Mouse (Mus musculus) heart, postnatal 10 days (tissue): ENCODE measurements at regions not wholly inside any gene's neighbourhood (a gene's known extent, or its start where the extent isn't known, plus 50 kb on each side); places are given as distances from the start of the nearest gene placed in this dataset.

Experiments
- DNase-seq, 2 experiments: peaks; one replicate each; pipeline ENCODE4 v3.0.0; 2021
- intact Hi-C: fragments of 180-260 bp; cut with DNase I; formaldehyde crosslinking; loops from one replicate; pipeline ENCODE4 v1.15.1; 2025

- intact Hi-C loops, result no loop called here
- no peak for DNase-seq
Measured at GRCm38 (mm10) chr16:55471396-55471795, 173.6 kb upstream of the Zpld1 start.

GRCm38 (mm10) chr16:55470721-55471120 is 172.9 kb upstream of the Zpld1 start:
- no peak for DNase-seq
- intact Hi-C loops, result no loop called here

- intact Hi-C loops, result loop anchor here (5.0 to 10.0 kb wide), 2 partner anchors 315 to 432 kb away; no protein-coding TSS in a partner anchor
Measured at GRCm38 (mm10) chr16:55469703-55470102, 171.9 kb upstream of the Zpld1 start.

GRCm38 (mm10) chr16:55468833-55469458 is 171.2 kb upstream of the Zpld1 start:
- intact Hi-C loops, result loop anchor here (5.0 to 10.0 kb wide), 2 partner anchors 314 to 432 kb away; no protein-coding TSS in a partner anchor

More at GRCm38 (mm10) chr16:55469703-55470102, 171.9 kb upstream of the Zpld1 start:
- DNase-seq, result no peak

GRCm38 (mm10) chr16:55460519-55460918 is 162.7 kb upstream of the Zpld1 start:
- intact Hi-C loops, result loop anchor here (10.0 kb wide), 1 partner anchor 306 kb away; no protein-coding TSS in a partner anchor
- DNase-seq, result no peak

More at GRCm38 (mm10) chr16:55468833-55469458, 171.2 kb upstream of the Zpld1 start:
- peak; percentile 77 to 87 for DNase-seq

GRCm38 (mm10) chr16:55447581-55447980 is 149.8 kb upstream of the Zpld1 start:
- intact Hi-C loops, result no loop called here

GRCm38 (mm10) chr16:55442821-55443581 is 145.2 kb upstream of the Zpld1 start:
- no peak for DNase-seq
- intact Hi-C loops, result no loop called here

More at GRCm38 (mm10) chr16:55447581-55447980, 149.8 kb upstream of the Zpld1 start:
- no peak for DNase-seq

GRCm38 (mm10) chr16:55435139-55435968 is 137.6 kb upstream of the Zpld1 start:
- intact Hi-C loops, result no loop called here
- no peak for DNase-seq

- DNase-seq, result no peak
- intact Hi-C loops, result no loop called here
Measured at GRCm38 (mm10) chr16:55421569-55422342, 124.0 kb upstream of the Zpld1 start.

GRCm38 (mm10) chr16:55420876-55421568 is 123.2 kb upstream of the Zpld1 start:
- intact Hi-C loops, result no loop called here
- no peak for DNase-seq

GRCm38 (mm10) chr16:55418871-55419270 is 121.1 kb upstream of the Zpld1 start:
- no peak for DNase-seq
- intact Hi-C loops, result no loop called here

- intact Hi-C loops, result no loop called here
- no peak for DNase-seq
Measured at GRCm38 (mm10) chr16:55400818-55401217, 103.0 kb upstream of the Zpld1 start.

- DNase-seq, result no peak
- intact Hi-C loops, result no loop called here
Measured at GRCm38 (mm10) chr16:55394864-55395263, 97.1 kb upstream of the Zpld1 start.

GRCm38 (mm10) chr16:55390400-55390799 is 92.6 kb upstream of the Zpld1 start:
- intact Hi-C loops, result no loop called here
- DNase-seq, result no peak

- intact Hi-C loops, result no loop called here
- no peak for DNase-seq
Measured at GRCm38 (mm10) chr16:55379996-55380395, 82.2 kb upstream of the Zpld1 start.

GRCm38 (mm10) chr16:55379189-55379588 is 81.4 kb upstream of the Zpld1 start:
- intact Hi-C loops, result no loop called here
- no peak for DNase-seq

GRCm38 (mm10) chr16:55378701-55379100 is 80.9 kb upstream of the Zpld1 start:
- no peak for DNase-seq
- intact Hi-C loops, result no loop called here

GRCm38 (mm10) chr16:55375922-55376321 is 78.1 kb upstream of the Zpld1 start:
- DNase-seq, result no peak
- intact Hi-C loops, result no loop called here

- intact Hi-C loops, result no loop called here
- no peak for DNase-seq
Measured at GRCm38 (mm10) chr16:55357686-55358085, 59.9 kb upstream of the Zpld1 start.

- intact Hi-C loops, result no loop called here
- DNase-seq, result no peak
Measured at GRCm38 (mm10) chr16:55356097-55356496, 58.3 kb upstream of the Zpld1 start.
